Mouse (Mus musculus): ENCODE measurements at regions not wholly inside any gene's neighbourhood (a gene's known extent, or its start where the extent isn't known, plus 50 kb on each side); places are given as distances from the start of the nearest gene placed in this dataset.
A peak's percentile ranks its signal among the peaks of the same experiment; 100 is the strongest.

- TF ChIP-seq EP300 (IDR thresholded peaks at IDR 0.05; ENCODE audit: low read depth), result no peak
- TF ChIP-seq CTCF (IDR thresholded peaks at IDR 0.05; ENCODE audit: low read depth), result peak; percentile 39; the same call in 1 of the 2 replicates
Measured at GRCm38 (mm10) chr14:97557888-97558287, 611.7 kb downstream of the Dach1 start.
